Mouse (Mus musculus) liver, embryonic 11.5 days (tissue): ENCODE data around the gene Smarca4. TPM values are rescaled to one million over a fixed set of nuclear protein-coding genes. Genes with fewer than 3 reads are reported as not detected.

Experiments
- ATAC-seq: fragments of 200-750 bp; cut with Nextera tagmentation; replicated peaks from 2 replicates; pipeline ENCODE4 v1.8.0; 2017; ENCODE audit warnings: moderate number of reproducible peaks, mild to moderate bottlenecking, moderate TSS enrichment, moderate library complexity; ENCODE audit not compliant: low FRiP score
- DNase-seq: peaks from one replicate; pipeline ENCODE4 v3.0.0-alpha.2; 2017; ENCODE audit warnings: low spot score
- H3K27ac ChIP-seq: fragments of 300-500 bp; sonication (generic); 2 replicates; pipeline ENCODE4 v1.5.1; 2014; ENCODE audit warnings: mild to moderate bottlenecking, low read depth, low read length, control low read depth
- H3K27me3 ChIP-seq: fragments of 300-500 bp; sonication (generic); replicated peaks from 2 replicates; pipeline ENCODE4 v1.6.1; 2014; ENCODE audit warnings: low read length, mixed read lengths; ENCODE audit not compliant: control insufficient read depth, insufficient read depth
- H3K36me3 ChIP-seq: fragments of 300-500 bp; sonication (generic); 2 replicates; pipeline ENCODE4 v1.6.1; 2014; ENCODE audit warnings: mild to moderate bottlenecking, low read length, moderate library complexity, mixed read lengths; ENCODE audit not compliant: control insufficient read depth, insufficient read depth
- H3K4me1 ChIP-seq: fragments of 300-500 bp; sonication (generic); replicated peaks from 2 replicates; pipeline ENCODE4 v1.6.1; 2014; ENCODE audit warnings: low read length, mixed read lengths; ENCODE audit not compliant: control insufficient read depth, insufficient read depth
- H3K4me2 ChIP-seq: fragments of 300-500 bp; sonication (generic); 2 replicates; pipeline ENCODE4 v1.6.1; 2014; ENCODE audit warnings: mild to moderate bottlenecking, control low read depth, moderate library complexity
- H3K4me3 ChIP-seq: fragments of 300-500 bp; sonication (generic); 2 replicates; pipeline ENCODE4 v1.5.1; 2014; ENCODE audit warnings: low read depth, low read length, control low read depth
- H3K9ac ChIP-seq: fragments of 300-500 bp; sonication (generic); 2 replicates; pipeline ENCODE4 v1.6.1; 2014; ENCODE audit warnings: low read depth, low read length, control low read depth
- H3K9me3 ChIP-seq: fragments of 300-500 bp; sonication (generic); 2 replicates; pipeline ENCODE4 v1.6.1; 2016; ENCODE audit warnings: low read length, inconsistent platforms, mixed read lengths; ENCODE audit not compliant: control insufficient read depth
- WGBS: fragments of 180-500 bp; shearing (Covaris S2); extraction: QIAGEN DNeasy Blood & Tissue Kit; methylation state at CpG from one replicate; pipeline ENCODE4 v1.1.7; 2014; 5-methylcytosine and 5-hydroxymethylcytosine counted together
- polyA plus RNA-seq: library from polyadenylated mRNA; unstranded; fragments of >200 nt; fragmentation: Nextera tagmentation; extraction: Ambion mirVana; gene quantifications from 2 replicates; pipeline ENCODE4 v1.2.1, GENCODE M21; 2014

Gene Smarca4
- 86.1 and 86.6 TPM in 2 replicates for polyA plus RNA-seq

DNA sequence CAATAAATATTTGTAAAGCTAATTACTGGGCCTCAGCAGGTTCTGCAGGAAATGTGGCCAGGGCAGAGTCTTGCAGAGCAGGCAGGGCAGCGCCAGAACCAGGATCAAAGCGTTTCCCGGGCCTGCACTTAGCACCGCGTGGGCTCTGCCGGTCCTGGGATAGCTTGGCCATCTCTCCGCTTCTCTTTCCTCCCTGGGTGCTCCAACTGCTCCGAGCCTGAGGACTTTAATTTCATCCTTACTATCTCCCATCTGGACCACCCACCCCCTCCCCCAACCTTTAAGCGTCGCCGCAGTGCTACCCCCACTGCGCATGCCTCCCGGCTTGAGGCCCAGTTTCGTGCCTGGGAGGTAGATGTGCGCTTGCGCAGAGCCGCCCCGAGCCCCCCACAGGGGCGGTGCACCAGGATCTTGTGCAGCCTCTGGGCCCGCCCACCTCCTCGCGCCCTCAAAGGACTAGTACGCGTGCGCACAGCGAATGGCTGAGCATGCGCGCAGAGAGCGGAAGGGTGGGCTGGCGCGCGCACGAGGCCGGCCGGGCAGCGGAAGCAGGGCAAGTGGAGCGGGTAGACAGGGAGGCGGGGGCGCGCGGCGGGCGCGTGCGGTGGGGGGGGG lies at the start of gene Smarca4:
TSS of gene Smarca4 (plus strand) at position 553 of the 615 bp plus-strand sequence.
- Histone ChIP-seq H3K9me3 (no peaks in the 10 kb centered on the region), H3K4me2 (peak within 1 kb of the TSS; percentile 85), H3K36me3 (peaks cover 2% of the 10 kb centered on the region; the same call in 1 of the 2 replicates), H3K27me3 (no peaks in the 10 kb centered on the region), H3K4me1 (peaks cover 12% of the 10 kb centered on the region), H3K9ac (peak within 1 kb of the TSS; percentile 98), H3K4me3 (peak within 1 kb of the TSS; percentile 86), H3K27ac (peak within 1 kb of the TSS; percentile 97)
- ATAC-seq = peak; percentile 94
- peak; percentile 100 for DNase-seq
- WGBS = under 1% methylated on average over 33 of the region's 45 CpGs

DNA sequence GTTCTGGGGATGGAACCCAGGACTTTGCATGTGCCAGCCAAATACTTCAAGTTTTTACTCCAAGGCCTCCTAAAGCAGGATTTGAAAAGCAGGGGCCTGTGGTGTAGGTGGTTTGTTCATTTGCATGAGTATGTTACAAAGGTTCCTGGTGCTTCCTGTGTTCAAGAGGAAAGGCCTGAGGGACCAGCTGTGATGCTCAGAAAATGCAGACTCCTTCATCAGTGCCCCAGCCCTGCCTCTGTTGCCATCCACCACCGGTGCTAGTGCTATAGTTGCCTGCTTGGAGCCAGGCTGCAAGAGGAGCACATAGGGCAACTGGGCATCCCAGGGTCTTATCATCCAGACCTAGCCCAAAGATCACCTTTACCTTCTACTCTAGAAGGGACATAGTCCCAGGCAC lies 49.4 kb upstream of the Smarca4 start:
- Histone ChIP-seq H3K4me2 (no peak overlapping the region), H3K27me3 (no peaks in the 10 kb centered on the region), H3K9ac (no peak overlapping the region), H3K27ac (no peak overlapping the region), H3K4me1 (peaks cover 16% of the 10 kb centered on the region), H3K9me3 (no peaks in the 10 kb centered on the region), H3K36me3 (peaks cover 14% of the 10 kb centered on the region), H3K4me3 (no peak overlapping the region)
- ATAC-seq = no peak
- DNase-seq = no peak
- WGBS = 89% methylated on average over 1 of the region's 1 CpGs

DNA sequence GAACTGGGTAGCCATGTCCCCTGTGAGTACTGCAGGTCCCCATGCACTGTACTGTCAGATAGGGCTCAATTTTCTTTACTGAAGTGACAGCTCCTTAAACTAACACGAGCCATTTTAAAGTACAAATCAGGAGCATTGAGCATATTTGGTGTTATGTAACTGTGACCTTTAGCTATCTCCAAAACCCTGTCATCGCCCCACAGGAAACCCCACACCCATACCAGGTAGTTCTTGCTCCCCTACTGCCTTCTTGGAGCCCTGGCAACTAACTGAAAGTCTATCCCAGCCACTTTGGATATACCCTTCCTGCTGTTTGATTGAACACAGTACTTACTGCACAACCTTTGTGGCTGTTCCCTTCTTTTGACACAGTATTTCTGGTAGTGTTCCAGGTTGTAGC lies 48.9 kb upstream of the Smarca4 start:
- no peak for DNase-seq
- H3K9ac ChIP-seq = no peak overlapping the region
- WGBS = 74% methylated on average over 2 of the region's 2 CpGs
- H3K27me3 ChIP-seq = no peaks in the 10 kb centered on the region
- no peak overlapping the region for H3K4me2 ChIP-seq
- no peaks in the 10 kb centered on the region for H3K9me3 ChIP-seq
- H3K36me3 ChIP-seq = peaks cover 14% of the 10 kb centered on the region
- H3K4me1 ChIP-seq = peaks cover 16% of the 10 kb centered on the region
- H3K4me3 ChIP-seq = no peak overlapping the region
- no peak for ATAC-seq
- no peak overlapping the region for H3K27ac ChIP-seq

DNA sequence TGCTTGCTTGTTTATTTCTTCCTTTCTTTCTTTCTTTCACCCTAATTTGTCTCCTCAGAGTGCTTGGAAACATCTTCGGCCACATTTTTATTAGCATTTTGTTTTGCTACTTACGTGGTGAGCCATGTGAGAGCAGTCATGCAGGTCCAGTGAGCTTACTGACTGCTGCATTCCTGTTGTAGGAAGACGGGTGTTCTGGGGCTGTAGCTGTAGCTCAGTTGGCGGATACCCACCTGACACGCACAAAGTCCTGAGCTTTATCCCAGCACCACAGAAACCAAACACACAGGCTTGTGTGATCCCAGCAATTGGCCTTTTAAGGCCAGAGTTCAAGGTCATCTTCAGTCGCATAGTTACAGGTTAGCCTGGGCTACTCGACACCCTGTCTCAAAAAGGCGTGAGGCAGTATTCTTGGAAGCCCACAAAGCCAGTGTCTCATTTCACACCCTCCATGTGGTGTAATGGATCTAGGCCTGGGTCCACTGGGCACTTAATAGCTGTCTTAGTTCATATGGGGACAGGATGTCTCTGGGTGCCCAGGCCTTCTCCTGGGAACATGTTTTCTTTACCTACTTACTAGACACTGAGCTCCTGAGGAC lies 47.2 kb upstream of the Smarca4 start:
- no peak overlapping the region for H3K4me3 ChIP-seq
- H3K9ac ChIP-seq = no peak overlapping the region
- H3K27me3 ChIP-seq = no peaks in the 10 kb centered on the region
- peaks cover 20% of the 10 kb centered on the region for H3K36me3 ChIP-seq
- no peak overlapping the region for H3K27ac ChIP-seq
- 91% methylated on average over 8 of the region's 8 CpGs for WGBS
- DNase-seq (no peak), ATAC-seq (no peak)
- H3K4me2 ChIP-seq = no peak overlapping the region
- H3K4me1 ChIP-seq = peaks cover 16% of the 10 kb centered on the region
- no peaks in the 10 kb centered on the region for H3K9me3 ChIP-seq

DNA sequence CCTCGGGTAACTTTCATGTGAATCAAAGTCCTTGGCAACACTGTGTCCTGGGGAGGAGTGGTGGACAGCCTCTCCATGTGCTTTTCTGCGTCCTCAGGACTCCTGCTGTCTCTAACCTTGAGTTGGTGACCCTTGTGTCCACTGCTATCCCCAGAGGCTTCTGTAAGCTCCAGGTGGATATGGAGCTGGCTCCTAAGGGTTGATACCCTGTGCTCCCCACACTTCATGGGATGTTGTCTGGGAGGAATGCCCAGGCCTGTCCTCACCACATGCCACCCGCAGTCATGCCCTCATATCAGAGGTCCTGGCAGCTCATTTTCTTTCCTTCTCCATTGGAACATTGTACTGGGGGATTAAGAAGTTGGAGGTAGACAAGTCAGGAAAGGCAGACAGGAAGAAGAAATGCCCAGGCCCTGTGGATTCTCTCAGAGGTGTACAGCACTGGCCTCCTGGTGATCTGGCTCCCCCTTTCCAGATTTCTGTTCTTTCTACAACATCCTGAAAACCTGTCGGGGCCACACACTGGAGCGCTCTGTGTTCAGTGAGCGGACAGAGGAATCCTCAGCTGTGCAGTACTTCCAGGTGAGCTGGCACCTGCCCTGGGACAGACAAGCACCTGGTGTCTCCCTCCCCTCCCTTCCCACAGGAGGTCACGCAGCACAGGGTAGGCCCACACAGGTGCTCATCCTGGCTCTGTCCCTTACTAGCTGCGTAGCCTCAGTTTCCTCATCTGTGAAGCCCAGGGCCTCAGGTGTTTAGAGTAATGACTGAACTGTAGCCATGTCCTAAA lies 41.8 kb upstream of the Smarca4 start:
- no peak overlapping the region for H3K4me2 ChIP-seq
- no peaks in the 10 kb centered on the region for H3K9me3 ChIP-seq
- WGBS = 95% methylated on average over 8 of the region's 8 CpGs
- no peak overlapping the region for H3K4me3 ChIP-seq
- no peaks in the 10 kb centered on the region for H3K27me3 ChIP-seq
- H3K27ac ChIP-seq = no peak overlapping the region
- no peaks in the 10 kb centered on the region for H3K4me1 ChIP-seq
- ATAC-seq (no peak), DNase-seq (no peak)
- H3K9ac ChIP-seq = no peak overlapping the region
- H3K36me3 ChIP-seq = peaks cover 52% of the 10 kb centered on the region

DNA sequence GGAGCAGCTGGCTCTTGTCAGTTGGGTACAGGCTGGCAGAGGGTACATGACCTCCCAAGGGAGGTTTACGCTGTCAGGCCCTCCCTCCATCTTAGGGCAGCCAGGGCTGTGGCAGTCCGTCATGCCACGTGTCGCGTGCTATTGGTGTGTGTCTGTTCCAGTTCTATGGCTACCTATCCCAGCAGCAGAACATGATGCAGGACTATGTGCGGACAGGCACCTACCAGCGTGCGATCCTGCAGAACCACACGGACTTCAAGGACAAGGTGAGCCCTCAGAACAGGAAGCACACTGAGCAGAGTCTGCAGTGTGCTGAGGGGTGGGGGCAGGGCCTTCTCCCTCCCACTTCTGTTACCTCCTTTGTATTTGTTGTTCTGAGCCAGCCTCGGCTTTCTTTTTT lies 40.7 kb upstream of the Smarca4 start:
- Histone ChIP-seq H3K4me1 (no peaks in the 10 kb centered on the region), H3K27ac (no peak overlapping the region), H3K4me2 (no peak overlapping the region), H3K4me3 (no peak overlapping the region), H3K36me3 (peaks cover 55% of the 10 kb centered on the region), H3K9me3 (no peaks in the 10 kb centered on the region), H3K27me3 (no peaks in the 10 kb centered on the region), H3K9ac (no peak overlapping the region)
- DNase-seq (no peak), ATAC-seq (no peak)
- WGBS = 91% methylated on average over 10 of the region's 10 CpGs

DNA sequence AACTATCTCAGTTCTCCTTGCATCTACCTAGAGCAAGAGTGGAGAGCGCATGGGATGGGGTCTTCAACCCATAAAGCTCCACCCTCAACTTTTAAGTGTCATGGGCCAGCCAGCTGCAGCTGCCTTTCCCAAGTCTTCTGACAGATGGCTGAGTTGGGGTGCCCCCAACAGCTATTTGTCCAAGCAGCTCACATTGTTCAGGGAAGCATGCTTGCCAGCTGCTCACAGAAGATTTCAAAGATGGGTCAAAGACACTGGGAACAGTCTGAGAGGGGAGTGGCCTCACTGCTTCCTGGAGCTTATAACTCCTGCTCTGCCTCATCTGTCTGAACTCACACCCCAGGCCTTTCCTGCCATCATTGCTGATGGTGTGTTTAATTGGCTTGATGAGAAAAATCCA lies 39.7 kb upstream of the Smarca4 start:
- Histone ChIP-seq H3K4me3 (no peak overlapping the region), H3K4me1 (no peaks in the 10 kb centered on the region), H3K4me2 (no peak overlapping the region), H3K36me3 (peaks cover 53% of the 10 kb centered on the region), H3K9ac (no peak overlapping the region), H3K27ac (no peak overlapping the region), H3K9me3 (no peaks in the 10 kb centered on the region), H3K27me3 (no peaks in the 10 kb centered on the region)
- WGBS = 92% methylated on average over 1 of the region's 1 CpGs
- DNase-seq = no peak
- ATAC-seq = no peak

DNA sequence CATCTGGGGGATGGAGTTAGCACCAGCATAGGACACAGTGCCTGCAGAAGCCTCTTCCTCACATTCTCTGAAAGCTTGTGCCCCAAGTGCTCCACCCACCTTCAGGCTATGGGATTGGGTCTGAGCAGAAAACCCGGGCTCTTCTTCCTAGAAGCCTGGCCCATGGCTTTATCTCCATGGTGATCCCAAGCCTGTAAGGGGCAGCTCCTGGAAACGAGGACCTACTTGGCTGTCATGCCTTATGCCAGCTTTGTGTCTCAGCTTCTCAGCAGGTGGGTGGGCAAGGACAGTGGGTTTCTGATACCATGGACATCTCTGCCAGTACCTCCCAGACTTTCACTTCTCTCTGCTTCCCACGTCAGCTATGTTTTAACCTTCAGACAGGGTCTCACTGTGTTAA lies 37.7 kb upstream of the Smarca4 start:
- Histone ChIP-seq H3K9ac (no peak overlapping the region), H3K4me1 (no peaks in the 10 kb centered on the region), H3K36me3 (peaks cover 60% of the 10 kb centered on the region), H3K4me3 (no peak overlapping the region), H3K27me3 (no peaks in the 10 kb centered on the region), H3K27ac (no peak overlapping the region), H3K4me2 (no peak overlapping the region), H3K9me3 (no peaks in the 10 kb centered on the region)
- DNase-seq = no peak
- 77% methylated on average over 3 of the region's 3 CpGs for WGBS
- no peak for ATAC-seq
